Mouse (Mus musculus) E14TG2a.4 (cell line): ENCODE results near the gene Foxn3.

Source experiments
- CTCF ChIP-seq: conservative IDR thresholded peaks from 2 replicates; pipeline ENCODE4 v1.5.1; 2014; ENCODE audit warnings: low read length
- NANOG ChIP-seq: IDR thresholded peaks from 2 replicates; pipeline ENCODE4 v1.6.1; 2014; ENCODE audit warnings: borderline replicate concordance, low read length, mixed read lengths
- POU5F1 ChIP-seq: IDR thresholded peaks from 2 replicates; pipeline ENCODE4 v1.6.1; 2014; ENCODE audit warnings: low read length, borderline replicate concordance

GRCm38 (mm10) chr12:99480372-99480771 is 83.0 kb downstream of the Foxn3 start:
- no peak for TF ChIP-seq CTCF
- TF ChIP-seq NANOG: no peak
- no peak for TF ChIP-seq POU5F1
